Mouse (Mus musculus): ENCODE results near the gene Zcchc7. TPM values are rescaled to one million over a fixed set of nuclear protein-coding genes. Genes with fewer than 3 reads are reported as not detected.
A peak's percentile ranks its signal among the peaks of the same experiment; 100 is the strongest.

Zcchc7 gene
- polyA plus RNA-seq (2015; fragmentation: Nextera tagmentation; extraction: Ambion mirVana) = 43.6 and 50.1 TPM in 2 replicates

DNA sequence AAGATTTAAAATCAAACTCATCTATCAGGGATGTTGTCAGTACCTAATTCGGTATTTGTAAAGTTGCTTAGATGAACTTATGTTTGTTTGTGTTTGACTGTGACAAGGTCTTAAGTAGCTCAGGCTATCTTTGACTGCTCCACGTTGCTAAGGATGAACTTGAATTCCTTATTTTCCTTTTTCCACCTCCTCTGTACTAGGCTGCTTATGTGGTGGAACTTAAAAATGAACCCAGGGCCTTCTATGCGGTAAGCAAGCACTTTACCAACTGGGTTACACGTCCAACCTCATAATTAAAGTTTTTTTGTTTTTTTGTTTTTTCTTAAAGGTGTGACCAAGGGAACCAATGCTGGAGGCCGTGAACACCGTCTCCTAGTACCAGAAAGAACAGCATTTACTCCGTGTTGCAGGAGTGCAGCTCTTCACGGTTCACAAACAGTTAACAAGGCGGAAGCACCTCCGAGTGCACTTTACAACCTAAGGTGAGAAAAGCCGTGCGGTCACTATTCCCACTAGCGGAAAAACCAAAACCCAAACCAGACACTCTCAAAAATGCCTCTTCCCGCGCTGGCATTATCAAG lies at the start of gene Zcchc7:
TSS of gene Zcchc7 (plus strand) at position 325 of the 581 bp plus-strand sequence.
- H3K9ac ChIP-seq = peak within 1 kb of the TSS; percentile 94
- H3K27ac ChIP-seq = peak within 1 kb of the TSS; percentile 92
- H3K4me3 ChIP-seq = peak within 1 kb of the TSS; percentile 97
- H3K27me3 ChIP-seq = peaks cover under 1% of the 10 kb centered on the region; the same call in 1 of the 2 replicates
- 5% methylated on average over 15 of the region's 15 CpGs for WGBS
- peaks cover 8% of the 10 kb centered on the region for H3K4me1 ChIP-seq
- H3K9me3 ChIP-seq = no peaks in the 10 kb centered on the region
- ATAC-seq (ENCODE audit: insufficient number of reproducible peaks, insufficient read depth, low FRiP score, low TSS enrichment, low read depth) = no peak
- H3K4me2 ChIP-seq = peak within 1 kb of the TSS; percentile 76
- H3K36me3 ChIP-seq = no peaks in the 10 kb centered on the region

DNA sequence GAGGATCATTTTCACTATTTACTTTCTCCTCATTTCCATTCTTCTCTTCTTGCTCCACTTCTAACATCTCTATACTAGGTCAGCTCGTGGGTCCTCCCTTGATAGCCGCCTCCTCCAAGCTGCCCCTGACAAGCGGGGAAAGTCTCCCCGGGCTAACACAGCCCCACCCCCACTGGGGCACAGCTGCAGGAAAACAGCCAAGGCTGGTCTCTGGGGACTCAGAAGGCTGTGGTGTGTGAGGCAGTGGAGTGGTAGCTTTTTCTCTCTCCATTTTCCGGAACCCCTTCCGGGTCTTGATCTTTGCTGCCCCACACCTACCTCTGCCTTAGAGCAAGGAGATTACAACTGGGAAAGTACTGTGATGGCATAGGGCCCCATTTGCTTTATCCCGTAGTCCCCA lies 49.7 kb upstream of the Zcchc7 start:
- WGBS = 2% methylated on average over 7 of the region's 7 CpGs

GRCm38 (mm10) chr4:44706865-44707264 lies 48.8 kb upstream of the Zcchc7 start:
- 23% methylated on average over 1 of the region's 1 CpGs for WGBS

More for the DNA sequence above, 49.7 kb upstream of the Zcchc7 start:
- H3K4me3 ChIP-seq = no peak overlapping the region
- peaks cover 99% of the 10 kb centered on the region for H3K27me3 ChIP-seq
- no peak for ATAC-seq (ENCODE audit: insufficient number of reproducible peaks, insufficient read depth, low FRiP score, low TSS enrichment, low read depth)
- no peaks in the 10 kb centered on the region for H3K36me3 ChIP-seq
- no peaks in the 10 kb centered on the region for H3K9me3 ChIP-seq
- H3K4me2 ChIP-seq = no peak overlapping the region
- H3K9ac ChIP-seq = no peak overlapping the region
- H3K27ac ChIP-seq = no peak overlapping the region
- peaks cover 30% of the 10 kb centered on the region for H3K4me1 ChIP-seq

DNA sequence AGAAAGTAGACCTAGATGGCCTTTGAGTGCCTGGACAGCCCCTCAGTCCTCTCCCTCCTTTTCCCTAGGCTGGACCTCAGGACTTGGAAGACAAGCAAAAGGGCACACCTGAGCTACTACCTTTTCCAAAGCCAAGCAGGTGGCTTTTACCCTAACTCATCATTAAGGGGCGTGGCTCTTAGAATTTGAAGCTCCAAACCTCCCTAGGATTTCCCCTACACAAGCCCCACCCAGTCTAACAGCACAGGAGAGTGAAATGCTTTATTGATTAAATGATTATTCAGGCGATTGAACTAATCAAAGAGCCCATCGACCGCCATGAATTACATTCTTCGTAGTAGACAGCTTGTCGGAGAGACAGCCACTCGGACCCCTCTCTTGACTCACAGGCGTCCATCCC lies 47.4 kb upstream of the Zcchc7 start:
- Histone ChIP-seq H3K27ac (no peak overlapping the region), H3K9me3 (no peaks in the 10 kb centered on the region), H3K4me1 (peaks cover 32% of the 10 kb centered on the region), H3K27me3 (peaks cover 99% of the 10 kb centered on the region), H3K9ac (no peak overlapping the region), H3K4me3 (no peak overlapping the region), H3K4me2 (no peak overlapping the region), H3K36me3 (no peaks in the 10 kb centered on the region)
- 48% methylated on average over 8 of the region's 8 CpGs for WGBS
- ATAC-seq (ENCODE audit: insufficient number of reproducible peaks, insufficient read depth, low FRiP score, low TSS enrichment, low read depth) = no peak

More at GRCm38 (mm10) chr4:44706865-44707264, 48.8 kb upstream of the Zcchc7 start:
- no peaks in the 10 kb centered on the region for H3K36me3 ChIP-seq
- no peak overlapping the region for H3K27ac ChIP-seq
- no peak for ATAC-seq (ENCODE audit: insufficient number of reproducible peaks, insufficient read depth, low FRiP score, low TSS enrichment, low read depth)
- no peak overlapping the region for H3K9ac ChIP-seq
- no peak overlapping the region for H3K4me3 ChIP-seq
- H3K27me3 ChIP-seq = peaks cover 99% of the 10 kb centered on the region
- no peaks in the 10 kb centered on the region for H3K9me3 ChIP-seq
- no peak overlapping the region for H3K4me2 ChIP-seq
- peaks cover 27% of the 10 kb centered on the region for H3K4me1 ChIP-seq

GRCm38 (mm10) chr4:44709091-44709695 lies 46.5 kb upstream of the Zcchc7 start:
- H3K4me3 ChIP-seq = no peak overlapping the region
- no peaks in the 10 kb centered on the region for H3K36me3 ChIP-seq
- no peaks in the 10 kb centered on the region for H3K9me3 ChIP-seq
- no peak overlapping the region for H3K4me2 ChIP-seq
- peaks cover 29% of the 10 kb centered on the region for H3K4me1 ChIP-seq
- no peak overlapping the region for H3K9ac ChIP-seq
- no peak for ATAC-seq (ENCODE audit: insufficient number of reproducible peaks, insufficient read depth, low FRiP score, low TSS enrichment, low read depth)
- peaks cover 99% of the 10 kb centered on the region for H3K27me3 ChIP-seq
- no peak overlapping the region for H3K27ac ChIP-seq

DNA sequence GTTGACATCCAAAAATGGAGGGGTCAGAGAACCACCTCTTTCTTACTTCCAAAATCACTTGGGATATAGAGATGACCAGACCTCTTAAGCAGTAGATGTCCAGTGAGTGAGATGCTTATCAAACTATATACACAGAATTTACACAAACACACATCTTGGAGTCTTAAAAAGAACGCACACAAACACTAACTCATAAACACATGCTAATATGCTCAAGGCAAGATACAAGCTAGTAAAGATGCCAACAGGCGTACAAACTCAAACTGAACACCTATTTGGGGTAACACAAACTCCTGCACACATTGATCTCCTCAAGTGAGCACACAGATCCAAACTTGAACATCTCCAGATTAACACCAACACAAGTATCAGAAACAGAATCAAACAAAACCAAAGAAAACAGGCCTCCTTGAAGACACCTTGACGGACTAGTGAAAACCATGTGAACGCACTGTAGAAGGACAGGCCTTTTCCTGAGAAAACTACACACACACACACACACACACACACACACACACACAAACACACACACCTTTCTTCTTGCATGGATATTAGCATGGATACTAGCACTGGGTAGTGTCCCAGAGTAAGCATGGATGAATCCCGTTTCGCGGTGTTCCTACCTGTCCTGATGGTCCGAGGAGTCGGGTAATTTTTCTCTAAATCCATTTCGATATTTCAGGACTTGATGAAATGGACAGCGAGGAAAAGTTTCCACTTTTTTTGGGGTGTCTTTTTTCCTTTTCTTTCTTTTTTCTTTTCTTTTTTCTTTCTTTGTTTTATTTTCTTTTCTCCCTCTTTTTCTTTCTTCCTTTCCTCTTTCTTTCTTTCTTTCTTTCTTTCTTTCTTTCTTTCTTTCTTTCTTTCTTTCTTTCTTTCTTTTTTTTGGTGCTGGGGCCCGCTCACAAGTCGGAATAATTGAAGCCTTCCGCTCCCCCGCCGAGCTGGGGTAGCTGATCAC lies 45.7 kb upstream of the Zcchc7 start, which contains the start of gene Pax5:
TSS of gene Pax5 (minus strand) at position 748 of the 961 bp plus-strand sequence.
- Histone ChIP-seq H3K27me3 (peaks cover 99% of the 10 kb centered on the region), H3K27ac (no peak within 1 kb of the TSS), H3K4me2 (no peak within 1 kb of the TSS), H3K36me3 (no peaks in the 10 kb centered on the region), H3K4me1 (peaks cover 24% of the 10 kb centered on the region), H3K4me3 (0 out of 2 replicates have a peak within 1 kb of the TSS, but pooled peaks have one; percentile 1), H3K9me3 (no peaks in the 10 kb centered on the region), H3K9ac (no peak within 1 kb of the TSS)
- 22% methylated on average over 16 of the region's 16 CpGs for WGBS
- no peak for ATAC-seq (ENCODE audit: insufficient number of reproducible peaks, insufficient read depth, low FRiP score, low TSS enrichment, low read depth)

- Histone ChIP-seq H3K4me3 (0 out of 2 replicates have a peak overlapping the region, but pooled peaks have one; percentile 1), H3K27ac (no peak overlapping the region), H3K27me3 (peaks cover 99% of the 10 kb centered on the region), H3K4me2 (no peak overlapping the region), H3K36me3 (no peaks in the 10 kb centered on the region), H3K9me3 (no peaks in the 10 kb centered on the region), H3K4me1 (peaks cover 24% of the 10 kb centered on the region), H3K9ac (no peak overlapping the region)
- WGBS = 1% methylated on average over 30 of the region's 30 CpGs
- no peak for ATAC-seq (ENCODE audit: insufficient number of reproducible peaks, insufficient read depth, low FRiP score, low TSS enrichment, low read depth)
These were observed 45.0 kb upstream of the Zcchc7 start for GRCm38 (mm10) chr4:44710701-44711097.

GRCm38 (mm10) chr4:44711136-44711900 lies 44.4 kb upstream of the Zcchc7 start:
- Histone ChIP-seq H3K4me2 (no peak overlapping the region), H3K4me3 (no peak overlapping the region), H3K27me3 (peaks cover 96% of the 10 kb centered on the region), H3K9ac (no peak overlapping the region), H3K9me3 (no peaks in the 10 kb centered on the region), H3K36me3 (no peaks in the 10 kb centered on the region), H3K4me1 (peaks cover 24% of the 10 kb centered on the region), H3K27ac (no peak overlapping the region)
- no peak for ATAC-seq (ENCODE audit: insufficient number of reproducible peaks, insufficient read depth, low FRiP score, low TSS enrichment, low read depth)
- WGBS = 2% methylated on average over 25 of the region's 25 CpGs

GRCm38 (mm10) chr4:44712051-44712700 lies 43.5 kb upstream of the Zcchc7 start:
- Histone ChIP-seq H3K4me1 (peaks cover 24% of the 10 kb centered on the region), H3K27ac (no peak overlapping the region), H3K27me3 (peaks cover 96% of the 10 kb centered on the region), H3K4me3 (peak overlapping the region; percentile 27), H3K9ac (no peak overlapping the region), H3K36me3 (no peaks in the 10 kb centered on the region), H3K4me2 (peak overlapping the region; percentile 35), H3K9me3 (no peaks in the 10 kb centered on the region)
- no peak for ATAC-seq (ENCODE audit: insufficient number of reproducible peaks, insufficient read depth, low FRiP score, low TSS enrichment, low read depth)
- under 1% methylated on average over 25 of the region's 25 CpGs for WGBS

DNA sequence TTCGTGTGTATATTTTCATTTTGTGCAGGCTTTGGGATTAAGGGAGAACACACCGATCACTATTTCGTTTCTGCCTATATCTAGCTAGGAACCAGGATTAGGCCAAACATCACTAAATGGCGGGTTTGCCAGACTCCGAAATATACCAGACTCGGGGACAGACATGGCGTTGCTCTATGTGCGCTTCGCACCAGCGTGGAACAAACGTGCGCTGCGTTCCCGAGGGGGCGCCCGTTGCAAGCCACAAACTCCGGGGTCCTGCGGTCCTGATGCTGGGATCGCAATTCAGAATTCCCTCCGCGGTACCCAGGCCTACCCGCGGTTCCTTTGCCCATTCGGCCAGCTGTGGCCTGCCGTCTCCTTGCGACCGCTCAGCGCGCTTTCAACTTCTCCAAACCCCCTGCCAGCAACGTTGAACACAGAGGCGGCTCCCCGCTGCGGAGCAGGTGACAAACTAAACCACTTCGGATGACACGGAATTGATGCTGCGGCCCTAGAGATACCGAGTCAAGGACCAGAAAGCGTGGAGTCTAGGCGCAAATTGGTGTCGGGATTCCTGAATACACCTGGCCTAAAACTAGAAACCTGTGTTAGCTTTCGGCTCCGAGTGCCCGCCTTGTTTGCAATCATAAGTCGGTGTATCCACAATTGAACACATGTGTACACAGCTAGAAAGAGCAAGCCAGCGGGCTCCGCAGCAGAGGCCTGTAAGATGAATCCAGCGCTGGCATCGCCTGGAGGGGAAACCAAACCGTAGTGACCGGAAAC lies 42.7 kb upstream of the Zcchc7 start:
- H3K27ac ChIP-seq = no peak overlapping the region
- ATAC-seq (ENCODE audit: insufficient number of reproducible peaks, insufficient read depth, low FRiP score, low TSS enrichment, low read depth) = no peak
- H3K36me3 ChIP-seq = no peaks in the 10 kb centered on the region
- peaks cover 24% of the 10 kb centered on the region for H3K4me1 ChIP-seq
- H3K9me3 ChIP-seq = no peaks in the 10 kb centered on the region
- H3K9ac ChIP-seq = no peak overlapping the region
- peak overlapping the region; percentile 35 for H3K4me2 ChIP-seq
- H3K4me3 ChIP-seq = peak overlapping the region; percentile 8
- whole genome bisulfite sequencing = under 1% methylated on average over 50 of the region's 50 CpGs
- H3K27me3 ChIP-seq = peaks cover 96% of the 10 kb centered on the region
